Mouse (Mus musculus) frontal cortex, adult 2 months (tissue): Measurements from ENCODE around the gene Tdrd1. TPM values are rescaled to one million over a fixed set of nuclear protein-coding genes. Genes with fewer than 3 reads are reported as not detected.
A peak's percentile ranks its signal among the peaks of the same experiment; 100 is the strongest.

Experiments
- DNase-seq, 2 experiments: peaks; one replicate each; pipeline ENCODE4 v3.0.0; 2022; ENCODE audit warnings: low spot score in 1 of 2; ENCODE audit errors: extremely low spot score in 1 of 2
- polyA plus RNA-seq: library from polyadenylated mRNA; depleted of rRNA; stranded (reverse); fragments of >200 nt; gene quantifications from 2 replicates; pipeline ENCODE4 v1.2.3, GENCODE M21; 2012

Tdrd1 gene
- polyA plus RNA-seq, 1 experiment = 0.30 TPM

DNA sequence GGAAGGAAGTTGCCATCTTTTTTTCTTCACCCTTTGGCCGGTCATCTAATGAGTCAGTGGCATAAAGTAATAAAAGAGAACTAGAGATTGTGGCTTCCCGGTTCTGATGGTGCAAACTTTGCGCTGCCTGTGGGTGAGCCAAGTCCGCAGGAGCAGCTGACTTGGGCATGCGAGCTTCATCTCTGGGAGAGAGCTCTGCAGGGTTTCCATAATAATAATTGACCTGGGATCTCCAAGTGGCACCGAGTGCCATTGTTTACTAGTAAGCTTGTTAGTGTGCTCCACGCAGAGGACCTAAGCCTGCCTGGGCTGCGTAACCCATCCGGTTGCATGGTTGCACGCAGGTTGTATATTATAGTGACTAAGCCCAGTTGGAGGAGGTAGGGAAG lies 3.6 kb upstream of the Tdrd1 start:
- no peak for DNase-seq

DNA sequence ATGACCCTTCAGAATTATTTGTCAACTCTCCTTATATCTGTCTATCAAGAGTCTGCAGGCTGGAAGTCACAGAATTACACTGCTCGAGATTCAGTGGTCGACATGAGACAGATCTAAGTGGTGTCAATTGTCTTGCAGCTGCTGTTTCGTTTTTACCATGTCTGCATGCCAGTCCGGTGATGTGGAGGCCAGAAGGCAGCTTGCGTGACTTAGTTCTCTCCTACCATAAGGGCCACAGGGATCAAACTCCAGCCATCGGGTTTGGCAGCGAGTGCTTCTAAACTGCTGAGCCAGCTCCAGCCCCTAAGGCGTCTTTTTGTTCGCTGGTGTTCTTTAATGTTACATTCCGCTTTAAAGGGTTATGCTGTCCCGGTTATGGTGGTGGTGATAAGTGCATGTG lies 2.3 kb downstream of the Tdrd1 start:
- no peak for DNase-seq

DNA sequence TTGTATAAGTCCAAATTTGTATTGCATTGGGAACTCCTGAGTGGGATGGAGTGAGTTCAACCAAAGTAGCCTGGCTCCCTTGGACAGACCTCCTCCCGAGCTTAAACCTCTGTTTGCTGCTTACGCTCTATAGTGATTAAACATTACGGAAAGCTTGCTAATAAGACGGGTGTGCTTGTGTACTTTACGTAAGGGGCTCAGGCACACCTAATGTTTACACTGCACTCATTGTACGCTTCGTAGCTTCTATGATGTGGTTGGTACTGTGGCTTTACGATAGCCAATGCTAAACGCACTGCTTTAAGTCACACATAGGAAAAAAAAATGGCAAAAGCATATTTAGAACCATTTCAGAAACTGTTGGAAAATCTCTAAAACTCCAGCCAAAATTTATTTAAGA lies 3.3 kb downstream of the Tdrd1 start:
- no peak for DNase-seq

DNA sequence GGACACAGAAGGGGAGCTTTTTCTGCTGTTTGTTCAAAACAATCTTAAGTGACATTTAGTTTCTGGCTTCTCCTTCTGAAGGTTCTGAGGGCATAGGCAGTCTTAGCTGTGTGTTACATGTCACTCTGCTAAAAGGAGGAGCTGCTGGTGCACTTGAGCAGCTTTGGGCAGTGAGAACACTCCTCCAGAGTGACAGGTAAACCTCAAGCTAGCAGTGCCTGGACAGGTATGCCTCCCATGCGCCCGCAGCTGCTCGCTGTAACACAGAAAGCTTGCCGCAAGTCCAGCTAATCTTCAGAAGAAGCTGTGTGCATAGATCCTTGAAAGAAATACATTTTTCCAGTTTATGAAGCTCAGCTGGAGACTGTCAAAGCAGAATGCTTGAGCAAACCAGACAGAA lies 4.2 kb downstream of the Tdrd1 start:
- DNase-seq = no peak

DNA sequence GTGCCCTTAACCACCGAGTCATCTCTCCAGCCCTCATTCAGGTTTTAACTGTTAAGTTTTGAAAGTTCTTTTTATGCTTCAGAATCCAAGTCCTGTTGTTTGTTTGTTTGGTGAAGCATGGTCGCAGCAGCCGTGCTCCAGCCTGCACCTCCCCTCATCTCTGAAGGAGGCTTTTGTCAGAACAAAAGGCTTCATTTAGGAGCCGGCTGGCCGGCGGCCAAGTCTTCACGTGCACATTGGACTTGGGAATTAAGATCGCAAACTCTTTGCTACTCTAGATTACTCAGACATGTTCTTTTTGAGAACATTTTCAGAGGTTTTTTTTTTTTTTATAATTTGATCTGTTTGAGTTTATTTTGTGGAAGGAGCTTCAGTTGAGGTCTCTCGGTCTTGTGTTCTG lies 9.3 kb downstream of the Tdrd1 start:
- no peak for DNase-seq

DNA sequence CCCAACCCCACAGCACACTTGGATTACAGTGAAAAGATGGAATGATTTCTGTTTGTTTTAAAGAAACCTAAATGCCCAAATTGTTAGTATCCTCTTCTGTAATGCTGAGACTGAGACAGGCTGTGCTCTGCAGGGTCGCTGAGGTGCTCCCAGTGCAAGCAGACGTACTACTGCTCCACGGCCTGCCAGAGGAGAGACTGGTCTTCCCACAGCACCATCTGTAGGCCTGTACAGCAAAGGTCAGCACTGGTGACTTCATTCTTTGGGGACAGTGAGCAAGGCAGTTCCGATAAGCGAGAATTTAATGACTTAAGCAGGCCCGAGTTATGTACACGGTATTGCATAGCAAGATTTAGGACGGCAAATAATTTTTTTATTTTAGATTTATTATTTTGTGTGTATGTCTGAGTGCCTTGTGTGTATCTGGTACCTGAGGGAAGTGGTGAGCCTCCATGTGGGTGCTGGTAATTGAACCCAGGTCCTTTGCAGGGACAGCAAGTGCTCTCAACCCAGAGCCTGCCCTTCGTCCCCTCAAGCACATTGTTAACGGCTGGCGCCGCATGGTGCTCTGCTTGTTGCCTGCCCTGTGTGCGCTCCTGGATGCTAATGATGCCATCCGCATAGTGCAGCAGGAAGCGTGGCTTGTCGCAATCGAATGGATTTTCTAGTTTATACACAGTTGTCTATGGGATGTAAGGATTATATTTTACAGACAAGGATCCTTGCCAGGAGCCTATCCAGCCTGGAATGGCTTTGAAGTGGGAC lies 13.1 kb downstream of the Tdrd1 start:
- DNase-seq = no peak

DNA sequence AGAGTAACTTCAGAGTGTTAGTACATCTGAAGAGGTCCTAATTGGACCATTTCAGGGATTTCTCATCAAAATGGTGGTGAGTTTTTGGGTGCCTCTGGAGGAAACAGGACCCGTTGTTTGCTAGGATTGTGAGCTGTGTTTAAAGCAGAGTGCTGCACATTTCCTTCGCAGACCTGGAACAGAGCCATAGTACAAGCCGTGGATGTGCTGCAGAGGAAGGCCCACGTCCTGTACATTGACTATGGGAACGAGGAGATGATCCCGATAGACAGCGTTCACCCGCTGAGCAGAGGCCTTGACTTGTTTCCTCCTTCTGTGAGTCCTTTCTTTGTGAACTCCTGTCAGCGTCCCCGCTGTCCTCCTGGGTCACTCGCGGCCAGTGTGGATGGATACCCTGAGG lies 17.0 kb downstream of the Tdrd1 start:
- no peak for DNase-seq

DNA sequence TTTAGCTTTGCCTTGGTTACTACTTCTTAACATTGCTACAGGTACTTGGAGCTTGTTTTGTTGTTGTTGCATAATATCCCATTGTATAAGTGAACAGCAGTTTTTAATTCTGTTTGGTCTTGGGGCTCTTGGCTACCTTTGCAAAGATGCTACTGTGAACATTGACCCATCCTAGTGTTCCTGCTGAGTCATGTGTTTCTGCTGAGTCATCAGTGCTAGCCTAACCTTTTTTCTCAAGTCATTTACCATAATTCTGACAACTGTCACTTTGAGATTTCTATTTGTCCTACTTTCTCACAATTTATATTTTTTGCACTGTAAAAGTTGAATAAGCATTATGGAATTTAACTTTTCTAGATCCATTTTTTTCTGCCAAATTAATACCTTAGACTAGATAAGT lies 26.6 kb downstream of the Tdrd1 start:
- no peak for DNase-seq

DNA sequence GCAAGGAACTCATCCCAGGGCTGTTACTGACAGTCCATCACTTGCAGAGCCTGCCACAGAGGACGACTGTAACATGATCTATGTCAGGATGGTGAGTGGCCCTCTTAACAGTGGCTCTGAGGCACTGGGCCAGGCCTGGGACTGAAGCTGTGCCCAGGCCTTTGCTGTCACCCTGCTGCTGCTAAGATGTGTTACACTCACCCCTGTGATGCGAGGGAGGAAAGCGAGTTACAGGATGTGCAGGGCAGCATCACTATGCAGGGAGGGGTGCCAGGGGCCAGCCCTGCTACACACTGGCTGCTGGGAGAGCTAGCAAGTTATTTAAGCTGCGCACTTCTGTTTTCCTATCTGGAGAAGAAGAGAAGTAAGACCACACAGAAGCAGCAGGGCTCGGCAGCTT lies 30.4 kb downstream of the Tdrd1 start:
- DNase-seq = no peak

DNA sequence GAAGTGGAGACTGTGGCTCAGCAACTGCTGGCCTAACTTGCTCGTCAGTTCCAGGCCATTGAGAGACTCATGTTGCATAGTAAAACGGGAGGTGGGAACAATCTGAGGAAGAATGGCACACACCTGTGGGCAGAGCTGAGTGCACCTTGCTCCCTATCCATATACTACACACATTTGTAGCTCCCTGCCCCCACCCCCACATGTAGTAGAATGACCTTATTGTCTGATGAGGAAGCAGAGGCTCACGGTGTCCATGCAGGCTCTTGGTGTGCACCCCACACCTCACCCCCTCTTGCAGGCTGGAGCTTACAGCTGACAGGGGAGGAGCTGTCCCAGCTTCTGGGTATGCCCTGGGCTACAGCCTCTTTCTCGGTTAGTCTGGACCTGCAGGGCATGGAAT lies 41.7 kb downstream of the Tdrd1 start:
- DNase-seq = no peak

DNA sequence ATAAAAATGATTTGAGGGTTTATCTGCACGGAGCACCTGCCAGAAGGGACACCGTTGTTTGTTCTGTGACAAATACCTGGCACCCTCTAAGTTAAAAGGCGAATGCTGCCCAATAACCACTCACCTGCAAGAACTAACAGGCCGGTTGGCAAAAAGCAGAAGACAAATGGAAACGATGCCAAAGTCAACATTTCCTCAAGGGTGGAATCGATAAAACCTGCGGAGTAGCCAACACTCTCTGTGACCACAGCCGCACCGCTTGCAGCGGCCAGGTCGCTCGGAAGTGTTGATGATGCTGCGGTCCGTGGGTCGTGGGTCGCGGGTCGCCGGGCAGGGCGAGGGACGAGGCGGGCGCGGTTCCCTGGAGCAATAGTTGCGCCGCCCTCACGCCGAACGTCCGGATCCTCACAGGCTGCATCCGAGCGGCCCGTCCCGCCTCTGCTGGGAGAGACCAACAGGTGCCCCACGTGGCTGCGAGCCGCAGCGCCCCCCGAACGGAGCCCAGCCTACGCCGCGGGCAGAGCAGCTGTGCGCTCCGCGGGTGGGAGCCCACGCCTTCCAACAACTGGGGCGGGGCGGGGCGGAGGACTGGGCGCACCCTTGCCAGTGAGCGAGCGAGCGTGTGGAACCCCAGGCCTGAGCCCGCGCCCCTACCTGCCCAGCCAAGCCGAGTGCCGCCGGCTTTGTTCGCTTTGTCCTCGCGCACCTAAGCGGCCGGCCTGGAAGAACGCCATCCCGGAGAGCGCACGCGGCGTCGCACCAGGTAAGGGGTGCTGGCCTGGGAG lies 48.0 kb downstream of the Tdrd1 start, which contains the start of gene Vwa2:
Gene Vwa2 (plus strand): TSS at position 434 of the 785 bp plus-strand sequence.
- peak in 1 of 2 experiments; percentile 7 for DNase-seq

DNA sequence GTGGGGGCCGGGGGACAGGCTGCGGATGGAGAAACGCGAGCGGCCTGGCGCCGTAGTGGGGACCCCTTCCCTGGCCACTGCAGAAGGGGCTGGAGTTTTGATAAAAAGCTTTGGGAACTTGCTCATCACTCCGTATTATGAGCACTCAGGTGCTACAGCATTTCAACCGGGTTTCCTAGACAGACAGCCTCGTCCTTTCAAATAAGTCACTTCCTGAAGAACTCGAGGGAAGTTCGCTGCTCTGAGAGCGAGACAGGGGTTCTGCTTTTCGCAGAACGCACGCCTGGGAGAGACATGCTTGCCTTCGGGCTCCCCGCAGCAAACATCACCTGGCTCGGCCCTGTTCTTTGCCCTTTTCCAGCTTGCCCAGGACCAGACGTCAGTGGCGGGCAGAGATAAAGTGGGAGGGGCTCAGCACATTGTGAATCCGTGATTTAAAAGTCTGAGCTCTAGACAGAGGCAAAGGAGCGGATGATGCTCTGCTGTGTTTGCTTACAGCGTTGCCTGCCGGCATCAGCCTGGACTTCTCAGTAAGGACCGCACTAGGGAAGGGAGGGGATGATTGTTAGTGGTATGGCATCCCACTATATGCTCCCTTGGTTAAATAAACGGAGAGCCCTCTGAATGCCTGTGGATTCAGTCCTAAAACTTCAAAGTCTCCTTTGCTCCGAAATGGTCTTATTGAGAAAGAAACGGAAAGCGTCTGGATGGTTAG lies 48.7 kb downstream of the Tdrd1 start:
- no peak for DNase-seq

DNA sequence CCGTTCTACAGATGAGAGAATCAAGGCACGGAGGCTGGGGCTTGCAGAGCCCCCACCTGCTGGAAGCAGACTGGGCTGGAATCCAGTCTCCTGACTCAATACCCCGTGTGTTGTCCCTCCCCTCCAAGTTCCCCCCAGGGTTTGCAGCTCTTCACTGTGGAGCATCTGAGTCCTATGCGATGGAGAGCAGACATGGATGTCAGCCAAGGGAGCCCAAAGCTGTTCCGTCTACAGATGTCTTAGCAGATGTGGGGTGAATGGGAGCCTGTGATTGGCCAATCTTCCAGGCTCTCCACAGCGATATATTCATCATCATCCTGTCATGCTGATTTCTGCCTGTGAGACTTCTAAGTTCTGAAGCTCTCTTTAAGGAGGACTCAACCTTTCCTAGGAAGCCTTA lies 51.4 kb downstream of the Tdrd1 start:
- DNase-seq = no peak

DNA sequence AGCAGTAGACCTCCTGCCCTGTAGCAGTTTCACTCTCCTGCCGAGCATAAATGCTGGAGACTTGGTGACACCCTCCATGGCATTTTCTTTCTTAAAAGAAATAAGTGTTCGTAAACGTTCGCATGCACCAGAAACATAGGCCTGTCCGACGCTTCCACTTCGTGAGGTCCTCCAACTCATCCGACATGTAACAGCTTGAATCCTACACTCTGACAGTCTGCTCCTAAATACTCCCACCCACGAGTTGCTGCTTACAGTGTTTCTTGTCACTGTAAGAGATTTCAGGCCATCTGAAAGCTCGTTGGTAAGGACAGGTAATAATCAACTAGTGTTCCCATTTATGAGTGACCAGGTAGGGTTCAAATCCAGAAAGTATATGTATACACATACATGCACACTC lies 61.9 kb downstream of the Tdrd1 start:
- DNase-seq = peak in 1 of 2 experiments; percentile 21

DNA sequence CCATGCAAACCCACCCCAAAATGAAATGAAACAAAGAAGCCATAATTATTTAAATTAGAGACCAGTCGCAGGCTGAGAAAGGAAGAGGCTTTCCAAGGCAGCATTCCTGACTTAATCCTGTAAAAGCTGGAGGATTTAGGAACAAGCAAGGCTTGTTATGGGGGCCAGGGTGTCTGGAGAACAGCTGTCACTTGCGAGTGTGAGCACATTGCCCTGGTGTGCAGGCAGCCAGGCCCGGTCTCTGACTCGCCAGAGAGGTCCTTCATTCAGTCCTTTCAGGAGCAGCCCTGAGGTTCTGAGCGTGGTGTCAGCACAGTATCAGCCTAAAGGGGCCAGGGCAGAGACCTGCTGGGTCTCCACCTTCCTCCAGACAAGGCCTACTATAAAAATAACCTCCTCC lies 62.6 kb downstream of the Tdrd1 start:
- DNase-seq = no peak

DNA sequence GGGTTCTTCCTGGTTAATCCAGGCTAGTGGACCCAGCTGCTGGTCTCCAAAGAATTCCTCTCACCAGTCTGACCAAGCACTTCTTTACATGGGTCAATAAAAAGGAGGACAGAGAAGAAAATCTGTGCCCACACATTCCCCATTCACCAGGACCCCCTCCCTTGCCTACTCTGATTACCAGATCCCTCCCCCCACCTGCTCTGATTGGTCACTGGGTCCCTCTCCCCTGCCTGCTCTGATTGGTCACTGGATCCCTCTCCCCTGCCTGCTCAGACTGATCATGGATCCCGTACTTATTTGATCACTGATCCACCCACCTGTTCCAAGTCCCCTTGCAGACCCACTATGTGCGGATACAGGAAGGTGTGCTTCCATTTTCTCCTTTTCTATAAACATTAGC lies 65.4 kb downstream of the Tdrd1 start:
- no peak for DNase-seq

DNA sequence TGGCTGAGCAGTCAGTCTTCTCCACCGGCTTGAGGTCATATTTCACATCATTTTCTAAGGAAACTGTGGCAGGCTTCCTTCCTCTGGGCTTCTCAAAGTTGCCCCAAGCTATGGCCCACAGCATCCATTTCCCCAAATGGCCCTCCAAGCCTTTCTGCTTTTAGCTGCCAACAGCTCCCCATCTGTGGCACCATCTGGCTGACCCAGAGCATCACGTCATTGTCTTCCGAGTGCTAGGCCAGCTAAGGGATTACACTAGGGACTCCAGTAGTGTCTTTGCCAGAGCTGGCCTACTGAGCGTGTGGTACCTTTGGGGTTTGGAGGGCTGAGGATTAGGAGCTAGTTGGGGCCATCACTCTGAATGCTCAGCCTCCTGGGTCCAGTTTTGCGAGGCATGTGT lies 66.6 kb downstream of the Tdrd1 start:
- no peak for DNase-seq

DNA sequence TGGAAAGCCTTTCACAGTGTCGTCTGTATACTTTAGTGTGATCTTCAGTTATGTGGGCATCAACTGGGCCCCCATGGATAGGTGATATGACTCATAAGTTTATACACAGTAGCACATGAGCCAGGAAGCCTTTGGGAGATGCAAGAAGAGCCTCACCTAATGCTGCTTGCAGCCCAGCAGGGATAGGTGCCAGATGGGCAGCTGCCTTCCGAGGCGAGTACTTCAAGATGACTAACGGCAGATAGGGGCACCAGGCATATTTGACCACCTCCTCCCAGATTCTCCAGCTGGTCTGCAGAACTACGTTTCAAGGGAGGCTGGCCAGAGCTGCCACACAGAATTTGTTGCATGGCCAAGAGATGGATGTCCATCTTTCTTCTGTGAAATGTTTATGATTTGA lies 67.3 kb downstream of the Tdrd1 start:
- no peak for DNase-seq

DNA sequence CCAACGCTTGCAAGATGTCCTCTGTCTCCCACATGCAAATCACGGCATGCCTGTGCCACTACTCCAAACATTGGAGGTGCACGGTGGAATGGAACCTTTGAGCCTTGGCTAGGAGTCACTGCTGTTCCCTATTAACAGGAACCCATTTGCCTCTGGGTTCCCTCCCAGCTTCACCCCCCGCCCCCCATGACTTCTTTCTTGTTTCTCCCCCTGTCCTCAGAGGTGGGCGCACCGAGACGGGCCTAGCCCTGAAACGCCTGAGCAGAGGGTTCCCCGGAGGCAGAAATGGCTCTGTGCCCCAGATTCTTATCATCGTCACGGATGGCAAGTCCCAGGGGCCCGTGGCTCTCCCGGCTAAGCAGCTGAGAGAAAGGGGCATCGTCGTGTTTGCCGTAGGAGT lies 71.6 kb downstream of the Tdrd1 start:
- DNase-seq = no peak

DNA sequence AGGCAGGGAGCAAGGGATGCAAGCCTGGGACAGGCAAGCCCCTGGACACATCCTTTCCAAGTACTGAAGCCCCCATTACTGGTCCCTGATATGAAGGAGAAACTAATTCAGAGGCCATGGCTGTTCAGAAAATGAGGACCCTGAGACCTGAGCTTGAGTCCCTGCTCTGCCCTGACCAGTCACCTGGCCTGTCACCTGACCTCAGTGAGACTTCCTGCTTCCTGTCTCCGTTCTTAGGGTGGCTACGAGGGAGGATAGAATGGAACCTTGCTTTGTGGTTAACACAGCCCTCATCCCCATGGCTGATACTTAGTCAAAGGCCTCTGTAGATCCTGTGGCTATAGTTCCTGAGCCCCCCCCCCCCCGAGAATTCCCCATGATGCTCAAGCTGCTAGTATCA lies 78.1 kb downstream of the Tdrd1 start:
- DNase-seq = no peak

DNA sequence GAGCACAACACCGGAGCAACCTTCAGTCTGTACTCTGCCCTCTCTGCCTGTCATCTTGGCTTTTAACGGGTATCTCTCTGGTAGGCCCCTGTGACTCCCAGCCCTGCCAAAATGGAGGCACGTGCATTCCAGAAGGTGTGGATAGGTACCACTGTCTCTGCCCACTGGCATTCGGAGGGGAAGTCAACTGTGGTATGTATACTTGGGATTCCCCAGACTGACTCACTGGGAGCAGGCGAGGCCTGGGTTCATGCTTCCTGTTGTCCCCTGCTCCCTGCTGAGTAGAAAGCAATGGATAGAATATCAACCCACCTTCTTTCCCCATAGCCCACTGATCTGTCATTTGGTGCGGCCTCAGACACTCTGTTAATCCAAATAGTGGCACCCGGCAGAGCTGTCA lies 79.4 kb downstream of the Tdrd1 start:
- no peak for DNase-seq

DNA sequence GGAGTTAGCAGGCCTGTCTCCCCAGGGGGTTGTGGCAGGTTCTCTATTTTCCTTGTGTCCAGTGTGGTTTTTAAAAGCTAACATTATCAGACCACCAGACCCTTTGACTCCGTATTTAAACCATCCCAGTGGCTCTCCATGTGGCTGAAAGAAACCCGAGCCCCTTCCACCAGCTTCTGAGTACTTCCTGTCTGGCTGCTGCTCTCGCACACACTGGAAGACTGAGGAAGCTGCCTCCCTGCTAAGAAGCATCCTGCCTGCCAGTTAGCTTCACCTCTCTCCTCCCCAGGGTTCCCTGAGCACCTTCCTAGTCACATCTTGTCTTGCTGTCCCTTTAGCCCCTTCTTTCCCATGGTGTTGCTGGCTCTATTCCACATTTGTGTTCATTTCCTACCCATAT lies 81.8 kb downstream of the Tdrd1 start:
- DNase-seq = no peak
